Mouse (Mus musculus): ENCODE data around the gene Nup50.

Nup50 gene

DNA sequence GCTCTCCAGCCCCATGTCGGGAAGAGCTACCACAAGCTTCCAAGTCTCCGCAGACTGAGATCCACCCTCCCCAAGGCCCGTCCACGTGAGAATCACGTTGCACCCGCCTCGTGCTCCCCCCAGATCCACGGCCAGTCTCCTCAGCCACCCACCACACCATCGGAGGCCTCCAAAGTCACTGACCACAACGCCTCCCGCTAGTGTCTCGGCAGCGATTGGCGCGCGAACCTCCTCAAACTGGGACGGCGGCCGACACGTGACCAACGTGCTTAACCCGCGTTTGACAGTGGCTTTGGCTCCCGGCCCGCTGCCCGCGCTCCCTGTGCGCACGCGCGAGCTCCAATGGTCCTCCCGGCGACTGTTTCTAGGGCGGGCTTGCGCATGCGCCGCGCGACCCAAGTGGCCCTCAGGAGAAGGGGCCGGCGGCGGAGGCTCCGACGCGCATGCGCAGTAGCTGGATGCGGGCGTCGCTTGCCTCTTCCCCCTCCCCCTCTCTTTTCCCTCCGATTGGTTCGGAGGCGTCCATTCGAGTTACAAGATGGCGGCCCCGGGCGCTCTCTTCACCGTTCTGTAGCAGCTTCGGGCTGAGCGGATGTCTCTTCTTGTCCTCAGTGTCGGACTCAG, at the start of gene Nup50:
Gene Nup50, plus strand, starts transcription at position 528 of the 624 bp plus-strand sequence.
- peak; percentile 100 for DNase-seq

DNA sequence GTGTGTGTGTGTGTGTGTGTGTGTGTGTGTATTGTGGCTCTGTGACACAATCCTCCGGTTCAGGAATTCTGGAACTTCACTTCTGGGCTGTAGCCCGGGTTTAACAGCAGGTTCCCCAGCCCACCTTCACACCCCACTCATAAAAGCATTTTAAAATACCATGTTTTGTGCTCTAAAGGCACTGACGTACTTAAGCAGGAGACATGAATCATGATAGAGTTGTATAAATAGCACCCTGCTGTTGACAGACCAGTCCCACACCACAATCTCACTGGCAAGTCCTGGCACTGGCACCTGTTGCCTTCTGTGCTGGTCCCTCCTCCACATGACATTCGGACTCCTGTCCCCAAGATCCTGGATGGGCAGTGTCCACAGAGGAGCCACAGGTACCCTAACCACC, 49.3 kb upstream of the Nup50 start:
- DNase-seq = no peak

DNA sequence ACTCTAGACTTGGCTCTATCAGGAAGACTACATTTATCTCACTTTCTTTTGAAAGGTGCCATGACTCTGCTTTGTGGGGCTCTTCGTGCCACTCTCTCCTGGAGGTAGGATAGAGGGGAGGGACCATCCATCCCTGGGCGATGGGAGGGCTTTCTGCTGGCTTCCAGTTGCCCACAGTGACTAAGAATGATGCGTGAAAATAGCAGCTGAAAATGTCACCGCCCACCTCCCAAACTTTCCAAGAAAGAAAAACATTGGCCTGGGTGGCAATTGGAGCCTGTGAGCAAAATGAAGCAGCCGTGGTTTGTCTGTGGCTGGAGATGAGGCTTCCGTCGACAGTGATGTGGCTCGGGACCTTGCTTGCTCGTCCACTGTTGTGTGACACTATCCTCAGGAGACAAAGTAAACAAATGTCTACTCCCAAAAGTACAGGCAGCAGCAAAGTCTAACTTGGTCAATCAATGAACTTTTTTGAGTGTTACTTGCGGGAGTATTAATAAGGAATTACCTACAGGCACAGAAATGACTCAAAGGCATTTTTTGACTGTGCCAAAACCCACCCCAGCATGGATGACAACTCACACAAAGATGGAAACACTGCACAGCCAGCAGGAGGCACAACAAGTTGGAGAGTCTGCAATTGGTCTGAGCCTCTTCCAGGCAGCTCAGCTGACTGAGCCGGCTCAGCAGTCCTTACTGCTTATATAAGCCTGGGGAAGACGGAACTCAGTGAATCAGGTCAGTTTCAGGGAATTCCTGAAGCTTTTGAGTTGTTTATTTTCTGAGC, 46.0 kb upstream of the Nup50 start:
- no peak for DNase-seq

DNA sequence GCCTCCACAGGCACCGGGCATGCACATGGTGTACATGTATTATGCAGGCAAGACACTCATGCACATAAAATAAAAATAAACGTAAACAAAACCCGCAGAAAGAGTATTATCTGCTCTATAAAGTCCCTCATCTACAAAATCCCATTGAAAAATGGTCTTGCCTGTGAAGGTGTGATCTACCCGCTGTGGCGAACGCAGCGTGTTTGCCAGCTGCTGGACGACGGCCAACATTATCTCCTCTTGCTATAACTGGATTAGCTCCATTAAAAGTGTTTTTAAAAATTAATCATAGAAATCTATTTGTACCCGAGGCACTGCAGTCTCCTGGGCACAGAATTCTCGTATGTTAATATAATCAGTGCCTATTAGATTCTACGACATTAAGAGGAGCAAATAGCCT, 35.1 kb upstream of the Nup50 start:
- no peak for DNase-seq

DNA sequence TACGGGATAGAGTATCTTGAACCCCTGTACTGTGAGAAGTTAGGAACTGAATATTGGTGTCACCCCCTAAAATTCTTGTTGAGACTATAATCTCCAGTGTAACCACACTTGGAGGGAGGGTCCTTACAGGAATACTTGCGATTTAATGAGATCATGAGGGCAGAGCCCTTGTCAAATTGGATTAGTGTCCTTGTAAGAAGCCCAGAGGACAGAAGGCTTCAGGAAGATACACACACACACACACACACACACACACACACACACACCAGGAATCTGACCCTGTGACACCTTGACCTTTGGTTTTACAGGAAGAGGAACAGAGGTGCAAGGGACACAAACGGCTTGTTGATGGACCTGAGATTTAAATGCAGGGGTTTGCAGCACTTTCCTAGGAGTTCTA, 32.0 kb upstream of the Nup50 start:
- DNase-seq = no peak

DNA sequence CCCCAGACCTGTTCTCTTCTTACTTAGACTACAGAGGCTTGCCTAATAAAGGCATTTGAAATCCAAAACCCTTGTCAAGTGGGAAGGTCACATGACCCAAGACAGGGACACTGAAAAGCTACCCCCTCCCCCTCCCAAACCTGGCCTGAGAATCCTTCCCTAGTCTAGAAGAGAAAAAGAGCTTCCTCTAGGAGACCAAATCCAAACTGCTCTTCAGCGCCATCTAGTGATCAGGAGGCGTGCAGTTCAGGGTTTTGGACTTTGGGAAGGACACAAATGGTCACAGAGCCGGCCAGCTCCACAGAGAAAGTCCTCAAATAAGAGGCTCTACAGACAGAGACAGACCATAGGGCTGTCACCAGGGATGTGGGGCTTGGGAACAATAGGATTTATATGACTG, 31.6 kb upstream of the Nup50 start:
- DNase-seq = peak; percentile 29 to 70

DNA sequence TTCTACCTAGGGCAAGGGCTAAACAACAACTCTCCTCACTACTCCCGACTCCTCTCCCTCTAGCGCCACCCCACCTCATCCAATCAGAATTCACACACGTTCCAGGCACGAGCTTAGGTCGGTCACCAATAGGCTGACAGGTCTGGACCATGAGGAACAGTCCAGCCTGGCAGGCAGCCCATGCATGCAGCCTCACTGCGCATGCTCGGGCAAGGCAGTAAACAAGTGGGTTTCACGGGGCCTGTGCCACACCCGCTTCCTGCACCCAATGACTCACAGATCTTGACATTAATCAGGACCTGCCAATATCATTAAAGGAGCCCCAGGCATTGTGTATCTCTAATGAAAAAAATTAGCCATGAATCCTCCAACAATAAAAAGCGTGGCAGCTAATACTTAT, 27.0 kb upstream of the Nup50 start:
- peak; percentile 17 to 43 for DNase-seq

DNA sequence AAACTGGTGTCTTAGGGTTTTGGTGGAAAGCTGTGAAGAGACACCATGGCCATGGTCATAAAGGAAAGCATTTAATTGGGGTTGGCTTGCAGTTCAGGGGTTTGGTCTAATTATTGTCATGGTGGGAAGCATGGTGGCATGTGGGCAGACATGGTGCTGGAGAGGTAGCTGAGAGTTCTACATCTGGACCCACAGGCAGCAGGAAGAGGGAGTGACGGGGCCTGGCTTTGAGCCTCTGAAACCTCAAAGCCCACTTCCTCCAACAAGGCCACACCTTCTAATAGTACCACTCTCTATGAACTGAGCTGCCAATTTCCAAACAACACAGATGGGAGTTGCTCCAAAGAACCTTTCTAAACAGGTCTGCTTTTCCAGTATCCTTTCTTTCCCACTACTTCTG, 26.5 kb upstream of the Nup50 start:
- DNase-seq = no peak

DNA sequence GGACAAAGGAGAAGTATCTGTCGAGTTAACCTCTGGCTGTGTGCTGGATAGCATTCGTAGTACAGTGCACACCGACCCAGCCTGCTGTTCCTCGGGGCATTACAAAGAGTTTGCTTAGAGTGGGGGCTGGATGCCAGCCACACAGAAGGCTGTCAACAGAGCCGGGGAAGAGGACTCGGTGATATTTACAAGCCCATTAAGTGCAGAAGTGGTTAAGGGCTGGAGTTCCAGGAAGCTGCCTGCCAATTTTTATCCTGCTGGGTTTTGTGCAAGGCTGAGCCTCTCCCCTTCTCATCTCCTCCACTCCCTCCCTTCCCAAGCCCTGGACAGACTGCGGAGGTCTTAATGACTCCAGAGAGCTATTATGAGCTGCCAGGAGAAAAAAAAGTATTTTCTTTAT, 25.1 kb upstream of the Nup50 start:
- peak; percentile 21 to 60 for DNase-seq

DNA sequence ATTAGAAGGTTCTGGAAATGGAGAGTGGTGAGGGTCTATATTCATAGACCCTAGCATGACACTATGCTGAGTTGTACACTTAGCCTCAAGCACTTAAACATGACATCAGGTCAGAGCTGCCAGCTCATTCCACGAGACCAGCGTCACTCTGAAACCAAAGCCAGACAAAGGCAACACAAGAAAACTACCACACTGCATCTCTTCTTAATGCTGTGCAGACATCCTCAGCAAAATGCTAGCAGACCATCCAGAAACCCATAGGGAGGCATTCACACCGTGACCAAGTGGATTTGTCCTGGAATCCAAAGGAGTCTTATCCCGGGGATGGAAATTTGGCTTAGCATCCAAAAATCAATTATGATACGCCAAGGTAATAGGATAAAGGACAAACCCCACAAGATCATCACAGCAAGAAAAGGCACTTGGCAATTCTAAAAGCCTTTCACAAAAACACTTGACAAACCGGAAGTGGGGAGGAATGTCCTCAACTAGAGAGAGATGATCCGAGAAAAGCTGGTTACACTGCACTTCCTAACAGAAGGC, 19.3 kb upstream of the Nup50 start:
- no peak for DNase-seq

DNA sequence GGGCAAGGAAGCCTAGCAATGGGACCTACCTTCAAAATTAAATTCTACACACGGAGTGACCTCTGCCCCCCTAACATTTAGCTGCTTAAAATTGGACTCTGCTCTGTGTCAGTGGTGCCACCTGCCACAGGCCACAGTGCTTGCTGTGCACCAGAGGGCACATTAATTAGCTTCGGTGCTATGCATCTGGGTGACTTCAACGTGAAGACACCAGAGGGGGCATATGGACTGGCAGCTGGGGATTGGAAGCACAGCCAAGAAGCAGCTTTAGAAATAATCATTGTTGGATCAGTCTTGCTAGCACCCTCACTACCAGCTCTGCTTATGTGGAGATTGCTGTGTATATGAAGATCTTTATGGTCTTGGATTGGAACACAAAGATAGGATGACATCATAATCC, 10.0 kb upstream of the Nup50 start:
- no peak for DNase-seq

DNA sequence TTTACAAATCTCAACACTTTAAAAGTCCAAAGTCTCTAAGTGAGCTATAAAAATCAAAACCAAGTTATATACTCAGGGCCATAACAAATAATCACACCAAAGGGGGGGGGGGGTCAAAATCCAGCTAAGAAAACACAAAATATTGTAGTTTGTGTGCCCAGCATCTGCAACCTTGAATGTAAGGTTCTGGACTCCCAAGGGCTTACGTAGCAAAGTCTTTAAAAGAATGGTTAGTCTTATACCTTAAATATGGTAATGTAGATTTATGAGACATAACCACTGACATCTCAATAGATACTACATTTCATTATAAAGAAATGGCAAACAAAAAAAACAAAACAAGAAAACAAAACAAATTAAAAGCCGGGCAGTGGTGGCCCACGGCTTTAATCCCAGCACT, 3.3 kb upstream of the Nup50 start, which contains the start of gene Gm29666:
Gene Gm29666, minus strand, starts transcription at position 101 of the 400 bp plus-strand sequence.
- no peak for DNase-seq

DNA sequence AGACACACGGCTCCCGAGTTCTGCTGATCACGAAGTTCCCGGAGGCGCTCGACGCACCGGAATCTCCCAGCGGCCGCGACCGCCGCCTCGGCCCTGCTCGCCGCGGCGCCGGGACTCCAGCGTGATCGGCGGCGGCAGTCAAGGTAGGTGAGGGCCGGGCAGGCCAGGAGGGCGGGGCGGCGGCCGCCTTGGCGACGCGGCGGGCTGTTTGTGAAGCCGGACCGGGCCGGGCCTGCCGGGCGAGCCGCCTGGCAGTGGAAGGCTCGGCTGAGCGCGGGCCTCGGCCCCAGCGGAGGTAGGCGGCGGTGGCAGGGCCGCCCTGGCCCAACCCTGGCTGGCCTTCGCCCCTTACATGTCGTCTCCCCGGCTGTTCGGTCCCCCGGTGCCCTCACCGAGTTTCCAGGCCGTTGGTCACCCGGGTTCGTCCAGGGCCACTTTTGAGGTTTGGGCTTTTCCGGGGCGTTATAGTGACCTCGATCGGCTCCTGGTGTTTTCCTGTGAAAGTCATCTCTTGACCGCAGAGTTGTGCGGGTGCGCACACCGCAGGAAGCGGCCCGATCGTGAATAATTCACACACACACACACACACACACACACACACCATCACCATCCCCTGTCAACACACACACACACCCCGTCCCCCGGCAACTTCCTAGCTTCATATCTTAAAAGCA, 434 bp downstream of the Nup50 start:
- DNase-seq = no peak

DNA sequence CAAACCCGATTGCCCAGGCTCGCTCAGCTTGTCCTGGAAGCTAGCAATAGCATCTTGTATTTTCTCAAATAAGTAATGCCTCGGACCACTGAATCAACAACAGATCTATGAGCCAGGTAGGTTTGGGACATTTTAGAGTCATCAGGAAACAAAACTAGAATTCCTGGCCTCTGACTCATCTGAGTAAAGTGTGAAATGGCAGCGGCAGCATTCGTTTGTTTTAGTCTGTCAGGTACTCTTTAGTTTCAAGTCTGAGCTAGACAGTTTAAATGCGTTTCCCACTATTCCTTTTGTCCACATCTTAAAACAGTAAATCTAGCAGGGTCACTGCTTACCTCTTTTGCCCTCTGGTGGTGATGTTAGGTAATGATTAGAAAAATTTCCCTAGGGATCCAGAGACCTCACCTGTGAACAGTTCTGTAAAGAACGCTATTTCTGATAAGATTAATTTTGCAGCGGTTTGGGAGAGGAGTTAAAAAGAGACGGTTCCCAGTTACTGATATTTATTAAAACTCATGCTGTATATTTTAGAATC, 1.6 kb downstream of the Nup50 start:
- peak in 1 of 2 experiments; percentile 11 for DNase-seq

DNA sequence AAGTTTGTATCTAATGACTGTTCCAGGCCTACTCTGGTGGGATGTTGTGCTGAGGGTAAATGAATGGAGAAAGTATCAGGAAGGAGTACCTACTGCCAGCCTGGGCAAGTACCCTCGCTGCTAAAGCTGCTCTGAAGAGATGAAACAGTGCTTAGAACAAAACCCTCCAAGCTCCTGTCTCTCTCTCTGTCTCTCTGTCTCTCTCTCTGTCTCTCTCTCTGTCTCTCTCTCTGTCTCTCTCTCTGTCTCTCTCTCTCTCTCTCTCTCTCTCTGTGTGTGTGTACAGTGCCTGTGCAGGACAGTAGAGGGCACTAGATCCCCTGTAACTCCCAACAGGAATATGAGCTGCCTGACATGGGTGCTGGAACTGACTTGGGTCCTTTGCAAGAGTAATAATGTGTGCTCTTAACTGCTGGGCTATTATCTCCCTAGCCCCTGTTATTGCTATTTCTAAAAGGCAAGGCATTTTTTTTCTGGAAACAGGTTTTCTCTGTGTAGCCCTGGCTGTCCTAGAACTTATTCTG, 2.3 kb downstream of the Nup50 start:
- peak in 1 of 2 experiments; percentile 18 for DNase-seq

DNA sequence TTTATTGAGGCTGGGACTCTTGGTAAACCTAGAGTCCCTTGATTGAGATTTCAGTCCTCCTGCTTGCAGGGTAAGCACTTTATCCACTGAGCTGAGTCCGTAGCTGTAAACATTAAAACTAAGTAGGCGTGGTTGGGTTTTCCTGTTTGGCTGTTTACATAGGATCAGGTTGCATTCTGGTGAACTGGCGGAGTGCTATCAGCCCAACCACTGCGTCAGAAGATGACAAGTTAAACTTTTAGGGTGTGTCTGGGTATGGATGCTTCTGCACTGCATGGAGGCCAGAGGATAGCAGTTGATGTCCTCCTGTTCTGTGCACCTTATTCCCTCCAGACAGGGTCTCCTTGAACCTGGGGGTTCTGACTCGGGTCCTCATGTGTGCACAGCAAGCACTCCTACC, 9.1 kb downstream of the Nup50 start:
- DNase-seq = no peak

DNA sequence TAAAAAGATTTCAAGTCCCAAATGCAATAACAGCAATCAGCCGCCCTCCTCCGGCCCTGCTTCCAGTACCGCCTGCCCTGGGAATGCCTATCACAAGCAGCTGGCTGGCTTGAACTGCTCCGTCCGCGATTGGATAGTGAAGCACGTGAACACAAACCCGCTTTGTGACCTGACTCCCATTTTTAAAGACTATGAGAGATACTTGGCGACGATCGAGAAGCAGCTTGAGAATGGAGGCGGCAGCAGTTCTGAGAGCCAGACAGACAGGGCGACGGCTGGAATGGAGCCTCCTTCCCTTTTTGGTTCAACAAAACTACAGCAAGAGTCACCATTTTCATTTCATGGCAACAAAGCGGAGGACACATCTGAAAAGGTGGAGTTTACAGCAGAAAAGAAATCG, 11.7 kb downstream of the Nup50 start:
- no peak for DNase-seq

DNA sequence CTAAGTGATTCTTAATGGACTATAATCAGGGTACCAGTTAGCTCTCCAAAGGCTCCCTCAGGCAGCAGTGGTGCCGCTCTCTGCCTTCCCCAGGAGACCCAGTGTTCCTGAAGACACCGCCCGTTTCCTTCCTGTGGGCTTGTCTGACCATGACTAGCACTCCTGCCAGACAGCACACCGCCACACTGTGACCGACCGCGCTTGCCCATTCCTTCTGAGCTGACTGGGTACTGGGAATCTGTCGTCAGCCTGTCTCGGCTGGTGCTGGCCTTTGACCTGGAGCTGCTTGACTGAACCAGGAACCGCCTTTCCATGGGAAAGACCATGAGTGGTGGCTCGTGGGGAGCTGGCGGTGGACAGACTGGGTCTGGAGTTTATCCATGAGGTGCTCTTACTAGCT, 16.9 kb downstream of the Nup50 start:
- DNase-seq = peak; percentile 37 to 53

DNA sequence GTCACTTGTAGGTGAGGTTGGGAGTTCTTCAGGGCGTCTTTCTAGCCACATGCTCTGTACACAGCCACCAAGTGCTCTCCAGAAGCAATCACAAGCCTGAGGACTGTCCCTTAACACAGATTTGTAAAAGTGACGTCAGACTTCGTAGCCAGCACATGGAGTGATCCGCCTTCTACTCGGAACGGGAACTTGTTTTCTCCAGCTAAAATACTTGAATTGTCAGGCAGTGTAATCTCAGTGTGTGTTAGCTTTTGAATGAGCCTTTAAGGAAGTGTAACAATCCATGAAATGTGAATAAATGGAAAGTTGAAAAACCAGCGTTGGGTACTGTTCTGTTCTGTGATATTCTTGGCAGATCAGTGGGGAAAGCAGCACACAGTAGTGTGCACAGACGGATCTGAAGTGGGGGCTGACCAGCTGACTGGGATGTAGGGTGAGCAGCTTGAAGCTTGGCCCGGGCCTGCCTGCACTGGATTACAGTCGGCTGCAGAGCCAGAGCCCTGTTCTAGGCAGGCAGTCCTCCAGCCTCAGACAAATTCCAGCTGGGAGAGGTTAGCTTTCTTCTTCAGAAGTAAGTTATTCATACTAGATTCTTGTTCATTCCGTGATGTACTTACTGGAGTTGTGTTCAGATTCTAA, 19.6 kb downstream of the Nup50 start:
- peak; percentile 21 to 57 for DNase-seq

DNA sequence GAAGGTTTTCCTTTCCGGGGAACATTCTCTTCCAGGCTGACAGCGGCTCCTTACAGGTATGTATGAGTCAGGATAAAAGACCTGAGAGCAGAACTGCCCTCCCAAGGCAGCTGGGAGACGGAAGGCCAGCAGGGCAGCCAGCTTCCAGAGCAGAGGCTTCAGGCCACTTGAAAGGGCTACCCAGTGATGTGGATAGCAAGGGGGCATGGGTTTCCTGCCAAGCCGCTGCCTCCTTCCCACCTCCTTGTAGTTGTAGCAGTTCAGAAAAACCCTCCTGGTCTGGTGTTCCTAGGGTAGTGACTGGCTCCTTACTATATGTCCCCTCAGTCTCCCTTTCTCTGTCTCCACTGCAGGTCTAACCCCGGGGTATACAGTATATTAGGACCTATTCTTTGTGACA, 21.1 kb downstream of the Nup50 start:
- no peak for DNase-seq

DNA sequence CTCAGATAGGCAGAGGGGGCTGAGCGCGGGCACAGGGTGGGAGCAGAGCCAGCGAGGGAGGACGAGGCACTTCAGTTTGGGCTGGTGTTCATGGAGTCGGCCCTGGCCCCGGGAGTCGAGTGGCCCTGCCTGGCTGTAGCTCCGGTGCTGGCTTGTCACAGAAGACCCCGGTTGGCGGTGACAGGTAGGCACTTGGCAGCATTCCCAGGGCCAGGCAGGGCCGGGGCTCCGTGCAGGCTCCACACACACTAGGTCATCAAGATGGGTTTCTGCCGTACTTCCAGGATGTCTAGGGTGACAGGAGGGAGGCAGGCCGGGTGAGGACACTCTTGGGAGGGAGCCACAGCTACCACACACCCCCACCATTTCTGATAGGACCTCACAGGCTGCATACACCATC, 25.8 kb downstream of the Nup50 start:
- no peak for DNase-seq

DNA sequence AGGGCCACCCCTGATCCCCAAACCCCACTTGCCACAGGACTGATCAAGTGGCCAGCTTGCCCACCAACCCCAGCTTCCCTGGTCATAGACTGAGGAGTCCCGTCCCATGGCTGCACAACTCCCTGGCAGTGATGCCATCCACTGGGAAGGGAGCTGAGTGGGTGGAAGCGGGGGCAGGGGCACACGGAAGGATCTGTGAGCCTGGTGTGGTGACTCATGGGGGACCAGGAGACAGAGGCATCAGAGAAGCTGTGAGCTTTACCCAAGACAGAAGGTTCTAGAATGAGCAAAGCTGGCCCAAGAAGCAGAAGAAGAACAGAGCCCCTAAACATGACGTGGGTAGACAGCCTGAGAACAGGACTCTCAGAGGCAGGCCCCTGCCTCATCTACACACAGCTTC, 26.8 kb downstream of the Nup50 start:
- no peak for DNase-seq

DNA sequence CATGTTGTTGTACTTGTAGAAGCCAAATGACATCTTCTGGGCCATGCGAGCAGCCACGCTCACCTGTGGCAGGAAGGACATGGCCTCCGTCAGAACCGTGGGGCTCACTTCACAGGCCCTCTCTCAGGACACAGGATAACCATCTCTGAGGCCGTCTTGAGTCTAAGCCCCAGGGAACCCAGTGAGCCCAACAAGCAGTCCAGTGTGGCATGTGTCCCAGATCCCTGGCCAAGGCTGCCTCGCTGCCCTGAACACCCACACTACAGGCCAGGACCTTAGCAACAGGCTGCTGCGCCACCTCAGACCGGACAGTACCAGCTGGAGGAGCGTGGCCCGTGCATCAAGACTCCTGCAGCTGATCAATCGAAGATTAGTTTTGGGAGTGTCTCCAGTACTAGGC, 30.0 kb downstream of the Nup50 start:
- no peak for DNase-seq

Measured in lung, postnatal 4 days (tissue).